Mouse (Mus musculus) brain, embryonic 14.5 days (tissue): ENCODE data around the gene Mx1. TPM values are rescaled to one million over a fixed set of nuclear protein-coding genes. Genes with fewer than 3 reads are reported as not detected.

Experiments
- DNase-seq: peaks from one replicate; pipeline ENCODE4 v3.0.0-alpha.2; 2011; ENCODE audit warnings: low read depth
- CTCF ChIP-seq: fragments of 200-500 bp; IDR thresholded peaks from 2 replicates; pipeline ENCODE4 v1.5.1; 2012; ENCODE audit warnings: inconsistent platforms, mild to moderate bottlenecking, moderate library complexity, borderline replicate concordance; ENCODE audit not compliant: insufficient read depth, insufficient read length; ENCODE audit errors: extremely low read depth
- POLR2A ChIP-seq: fragments of 200-500 bp; IDR thresholded peaks from 2 replicates; pipeline ENCODE4 v1.6.1; 2012; ENCODE audit warnings: mild to moderate bottlenecking, inconsistent platforms, borderline replicate concordance; ENCODE audit not compliant: poor library complexity, insufficient read depth, insufficient read length, severe bottlenecking; ENCODE audit errors: extremely low read depth
- polyA plus RNA-seq: library from polyadenylated mRNA; depleted of rRNA; stranded (reverse); fragments of >200 nt; gene quantifications from 2 replicates; pipeline ENCODE4 v1.2.3, GENCODE M21; 2012; rRNA removed

Gene Mx1
- polyA plus RNA-seq, 1 experiment, result 0.21 TPM

DNA sequence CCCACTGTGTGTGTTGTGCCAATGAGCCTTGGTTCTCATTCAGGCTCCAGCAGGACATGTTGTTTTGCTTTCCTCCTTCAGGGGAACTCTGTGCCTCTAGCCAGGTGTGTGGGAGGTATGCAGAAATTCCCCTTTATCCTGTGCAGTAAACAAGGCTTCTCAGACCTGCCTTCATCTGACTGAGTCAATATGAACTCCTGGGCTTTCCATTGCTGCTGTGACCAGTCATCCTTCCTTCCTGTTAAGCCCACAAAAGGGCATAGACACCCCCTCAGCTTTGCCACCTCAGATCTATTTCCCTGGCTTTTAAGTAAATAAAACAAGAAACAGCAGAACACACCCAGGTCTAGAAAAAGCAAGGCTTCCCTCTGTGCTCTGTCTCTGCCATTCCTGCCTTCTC lies 61.0 kb downstream of the Mx1 start:
- no peak for DNase-seq
- TF ChIP-seq CTCF, result no peak
- no peak for TF ChIP-seq POLR2A

GRCm38 (mm10) chr16:97399991-97400390 lies 62.7 kb downstream of the Mx1 start:
- TF ChIP-seq CTCF, result no peak
- no peak for TF ChIP-seq POLR2A
- DNase-seq, result no peak

GRCm38 (mm10) chr16:97397945-97398531 lies 64.7 kb downstream of the Mx1 start:
- no peak for TF ChIP-seq CTCF
- no peak for TF ChIP-seq POLR2A

More at GRCm38 (mm10) chr16:97397945-97398531, 64.7 kb downstream of the Mx1 start:
- no peak for DNase-seq

Other genes starting within 250 kb of the Mx1 start
- gene Bace2, start 106.2 kb downstream of the Mx1 start, polyA plus RNA-seq, result 0.37 and 0.71 TPM in 2 replicates
- gene Fam3b, start 51.9 kb upstream of the Mx1 start, polyA plus RNA-seq, result not detected in 2 replicates
- 0.20 and 0.64 TPM in 2 replicates for gene Tmprss2, start 148.3 kb upstream of the Mx1 start, polyA plus RNA-seq